Mouse (Mus musculus) olfactory bulb, adult 2 months (tissue): ENCODE results near the gene Mrap.

Experiments
- CTCF ChIP-seq: fragments of 200-500 bp; IDR thresholded peaks from 2 replicates; pipeline ENCODE4 v1.5.1; 2012; ENCODE audit warnings: low read depth, mild to moderate bottlenecking, low read length, moderate library complexity; ENCODE audit not compliant: insufficient read depth
- POLR2A ChIP-seq: fragments of 200-500 bp; IDR thresholded peaks from 2 replicates; pipeline ENCODE4 v1.6.1; 2012; ENCODE audit warnings: mild to moderate bottlenecking, low read depth, low read length, moderate library complexity; ENCODE audit not compliant: insufficient read depth

DNA sequence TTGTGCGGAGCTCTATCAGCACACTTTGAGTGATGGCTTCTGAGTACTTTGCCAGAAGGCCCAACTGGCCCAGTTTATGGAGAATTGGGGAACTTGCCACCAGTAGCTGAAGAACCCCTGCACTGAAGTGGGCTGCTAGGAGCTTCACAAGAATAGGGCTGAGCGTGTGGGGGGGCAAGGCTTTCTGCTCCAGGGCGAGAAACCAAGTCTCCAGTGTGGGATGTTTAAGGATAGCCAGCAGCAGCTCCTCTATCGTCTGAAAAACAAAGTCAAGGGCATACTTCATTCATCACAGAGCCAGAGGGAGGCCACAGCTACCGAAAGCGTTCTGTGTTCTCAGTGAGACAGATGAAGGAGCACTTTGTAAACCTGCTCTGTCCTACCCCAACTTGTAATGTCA, 36.6 kb downstream of the Mrap start:
- TF ChIP-seq CTCF (no peak), POLR2A (no peak)
